Mouse (Mus musculus): ENCODE measurements at regions not wholly inside any gene's neighbourhood (a gene's known extent, or its start where the extent isn't known, plus 50 kb on each side); places are given as distances from the start of the nearest gene placed in this dataset.
A peak's percentile ranks its signal among the peaks of the same experiment; 100 is the strongest.

- DNase-seq, result no peak
Observed at GRCm38 (mm10) chr2:78972288-78973117, 104.6 kb downstream of the Ube2e3 start.

GRCm38 (mm10) chr2:78973811-78974210 is 105.9 kb downstream of the Ube2e3 start:
- DNase-seq, result no peak

- DNase-seq, result no peak
Observed at GRCm38 (mm10) chr2:78974683-78975392, 106.9 kb downstream of the Ube2e3 start.

GRCm38 (mm10) chr2:78975393-78975774 is 107.5 kb downstream of the Ube2e3 start:
- no peak for DNase-seq

- DNase-seq, result no peak
Observed at GRCm38 (mm10) chr2:78976084-78976483, 108.2 kb downstream of the Ube2e3 start.

- DNase-seq, result no peak
Observed at GRCm38 (mm10) chr2:78977632-78978397, 109.9 kb downstream of the Ube2e3 start.

GRCm38 (mm10) chr2:78980019-78980418 is 112.1 kb downstream of the Ube2e3 start:
- DNase-seq, result no peak

GRCm38 (mm10) chr2:78980661-78981229 is 112.8 kb downstream of the Ube2e3 start:
- DNase-seq, result no peak

- DNase-seq, result no peak
Observed at GRCm38 (mm10) chr2:78983347-78983746, 115.4 kb downstream of the Ube2e3 start.

GRCm38 (mm10) chr2:78983944-78984498 is 116.1 kb downstream of the Ube2e3 start:
- DNase-seq, result no peak

GRCm38 (mm10) chr2:78986984-78987383 is 119.1 kb downstream of the Ube2e3 start:
- no peak for DNase-seq

GRCm38 (mm10) chr2:78987388-78987787 is 119.5 kb downstream of the Ube2e3 start:
- DNase-seq, result no peak

- DNase-seq, result no peak
Observed at GRCm38 (mm10) chr2:78988224-78988623, 120.3 kb downstream of the Ube2e3 start.

- no peak for DNase-seq
Observed at GRCm38 (mm10) chr2:78994800-78995555, 127.1 kb downstream of the Ube2e3 start.

GRCm38 (mm10) chr2:78998637-78999036 is 130.7 kb downstream of the Ube2e3 start:
- no peak for DNase-seq

- DNase-seq, result no peak
Observed at GRCm38 (mm10) chr2:78999410-78999809, 131.5 kb downstream of the Ube2e3 start.

GRCm38 (mm10) chr2:79004862-79005261 is 136.9 kb downstream of the Ube2e3 start:
- DNase-seq, result no peak

GRCm38 (mm10) chr2:79008642-79009041 is 140.7 kb downstream of the Ube2e3 start:
- no peak for DNase-seq

GRCm38 (mm10) chr2:79009791-79010190 is 141.9 kb downstream of the Ube2e3 start:
- no peak for DNase-seq

- DNase-seq, result no peak
Observed at GRCm38 (mm10) chr2:79010273-79010672, 142.3 kb downstream of the Ube2e3 start.

GRCm38 (mm10) chr2:79018732-79019423 is 151.0 kb downstream of the Ube2e3 start:
- DNase-seq, result peak; percentile 4 to 20

All from kidney, postnatal 4 days (tissue).